Comparison of ENCODE assay signal across 20 mouse cellular contexts in the genomic region with DNA sequence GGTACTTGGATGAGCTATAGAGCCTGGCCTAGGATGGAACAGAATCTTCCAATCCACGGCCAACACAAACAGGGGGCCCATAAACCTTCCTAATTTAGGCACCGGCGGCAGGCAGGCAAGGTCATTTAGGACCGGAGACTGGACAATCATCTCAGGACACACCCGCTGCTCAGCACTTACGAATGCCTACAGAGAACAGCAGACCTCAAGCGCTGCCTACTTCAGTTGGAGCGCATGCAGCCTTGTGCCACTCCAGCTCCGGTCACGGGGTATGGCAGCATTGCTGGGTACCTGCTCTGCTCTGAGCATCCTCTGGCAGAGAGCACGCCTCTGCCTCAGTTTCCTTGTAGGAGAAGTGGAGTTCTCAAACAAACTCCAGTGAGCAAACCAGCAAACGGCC. TPM values are rescaled to one million over a fixed set of nuclear protein-coding genes. Genes with fewer than 3 reads are reported as not detected.
DNase-seq lines count a peak whose midpoint lies in the region; ATAC-seq and TF ChIP-seq lines count a peak whose summit lies in the region.
"Had no signal": no experiment of that assay in that cellular context is flagged by ENCODE, and none has a peak within 500 bp of the region (broad histone marks: within the 10 kb centered on the region; RNA-seq: fewer than 3 reads in every experiment).

No protein-coding gene starts in this region.

- no peaks in the 10 kb centered on the region for H3K79me2 ChIP-seq in heart, adult 2 months (replicated peaks; ENCODE audit: control insufficient read depth, insufficient read depth, low read length)

- peaks cover 4% of the 10 kb centered on the region; the same call in 1 of the 2 replicates for H3K4me1 ChIP-seq in heart, adult 2 months (ENCODE audit: control insufficient read depth, insufficient read depth, low read length)
- H3K4me1 ChIP-seq in heart, embryonic 13.5 days: peaks cover 66% of the 10 kb centered on the region
- peaks cover 46% of the 10 kb centered on the region for H3K4me1 ChIP-seq in heart, postnatal 0 days (ENCODE audit: control insufficient read depth, insufficient read depth)

- intact Hi-C loops in heart, adult 2 months (cut with DNase I): loop anchor here (2.0 kb wide), 1 partner anchor 23 kb away; no protein-coding TSS in a partner anchor
- intact Hi-C loops in heart, postnatal 14 days (cut with DNase I): no loop called here

- 59% methylated on average over 12 of the region's 12 CpGs for WGBS in heart, adult 2 months
- WGBS in heart, embryonic 13.5 days: 53% methylated on average over 12 of the region's 12 CpGs
- WGBS in heart, postnatal 0 days: 39% methylated on average over 12 of the region's 12 CpGs

- H3K9me3 ChIP-seq in heart, embryonic 13.5 days: no peaks in the 10 kb centered on the region
- no peaks in the 10 kb centered on the region for H3K9me3 ChIP-seq in heart, postnatal 0 days (replicated peaks; ENCODE audit: control insufficient read depth, low read length)
- H3K9me3 ChIP-seq: embryonic facial prominence, embryonic 15.5 days; forebrain, embryonic 10.5 days; hindbrain, embryonic 10.5 days had no signal

- no peak overlapping the region for H3K4me3 ChIP-seq in heart, adult 2 months
- H3K4me3 ChIP-seq in heart, embryonic 13.5 days: no peak overlapping the region
- no peak overlapping the region for H3K4me3 ChIP-seq in heart, postnatal 0 days (ENCODE audit: low read depth, low read length)
- H3K4me3 ChIP-seq: embryonic facial prominence, embryonic 15.5 days; erythroblast, embryonic 14.5 days; forebrain, embryonic 10.5 days; hindbrain, embryonic 10.5 days had no signal

- no peak for ATAC-seq in heart, embryonic 13.5 days (ENCODE audit: extremely low read depth, insufficient number of reproducible peaks, low FRiP score, low TSS enrichment)
- peak; percentile 40; the same call in 1 of the 2 replicates for ATAC-seq in heart, postnatal 0 days (ENCODE audit: insufficient read depth, low read depth)
- ATAC-seq: forebrain, embryonic 14.5 days; intestine, embryonic 16.5 days had no signal

- no peaks in the 10 kb centered on the region for H3K36me3 ChIP-seq in heart, adult 2 months (ENCODE audit: control insufficient read depth, insufficient read depth, low read length)
- H3K36me3 ChIP-seq in heart, embryonic 13.5 days: peaks cover 27% of the 10 kb centered on the region
- H3K36me3 ChIP-seq in heart, postnatal 0 days (replicated peaks; ENCODE audit: control insufficient read depth, insufficient read depth, low read length): peaks cover 35% of the 10 kb centered on the region
- H3K36me3 ChIP-seq: embryonic facial prominence, embryonic 15.5 days; forebrain, embryonic 10.5 days; hindbrain, embryonic 10.5 days had no signal

- no peak overlapping the region for H3K9ac ChIP-seq in heart, adult 2 months (ENCODE audit: low read depth, low read length)
- H3K9ac ChIP-seq in heart, embryonic 13.5 days: peak overlapping the region; percentile 45
- H3K9ac ChIP-seq in heart, postnatal 0 days (replicated peaks; ENCODE audit: low read depth, low read length): no peak overlapping the region
- H3K9ac ChIP-seq: embryonic facial prominence, embryonic 15.5 days; hindbrain, embryonic 14.5 days had no signal

- TF ChIP-seq CTCF in heart, adult 2 months (IDR thresholded peaks at IDR 0.05): no peak
- TF ChIP-seq CTCF in heart, postnatal 0 days (IDR thresholded peaks at IDR 0.05; ENCODE audit: low read depth): no peak

- no peak for TF ChIP-seq POLR2A in heart, adult 2 months (IDR thresholded peaks at IDR 0.05; ENCODE audit: insufficient read depth, low read depth, low read length)

- H3K4me2 ChIP-seq in heart, embryonic 13.5 days: no peak overlapping the region
- no peak overlapping the region for H3K4me2 ChIP-seq in heart, postnatal 0 days (ENCODE audit: low read depth, low read length)
- H3K4me2 ChIP-seq: embryonic facial prominence, embryonic 15.5 days; hindbrain, embryonic 14.5 days had no signal

- H3K27ac ChIP-seq in heart, adult 2 months: peak overlapping the region; percentile 81
- H3K27ac ChIP-seq in heart, embryonic 13.5 days (replicated peaks): peak overlapping the region; percentile 88
- H3K27ac ChIP-seq in heart, postnatal 0 days (ENCODE audit: low read depth): peak overlapping the region; percentile 66
- H3K27ac ChIP-seq: embryonic facial prominence, embryonic 15.5 days; forebrain, embryonic 10.5 days; hindbrain, embryonic 10.5 days; hindbrain, embryonic 14.5 days had no signal

- peak in 1 of 2 experiments; percentile 59 for DNase-seq in heart, adult 2 months
- DNase-seq in heart, postnatal 14 days: no peak
- DNase-seq in heart, adult 9 months (ENCODE audit: low spot score in 2 of 2): no peak
- DNase-seq in heart, postnatal 0 days (ENCODE audit: low spot score): no peak
- DNase-seq in kidney, postnatal 25 days: no peak
- no peak for DNase-seq in thymus, postnatal 14 days
- DNase-seq: adrenal gland, adult 2 months; adrenal gland, postnatal 25 days; cerebellum, adult 18-20 months; cerebellum, adult 9-11 months; embryo, embryonic 11 days; kidney, adult 2 months had no signal

- H3K27me3 ChIP-seq in heart, adult 2 months (ENCODE audit: control insufficient read depth, insufficient read depth, low read length): no peaks in the 10 kb centered on the region
- H3K27me3 ChIP-seq in heart, embryonic 13.5 days (replicated peaks): no peaks in the 10 kb centered on the region; the same call in 1 of the 2 replicates
- H3K27me3 ChIP-seq in heart, postnatal 0 days (ENCODE audit: control insufficient read depth, insufficient read depth, low read length): no peaks in the 10 kb centered on the region

- peak; percentile 86 for TF ChIP-seq EP300 in heart, adult 2 months (IDR thresholded peaks at IDR 0.05; ENCODE audit: insufficient read depth, low read depth, low read length)
- no peak for TF ChIP-seq EP300 in heart, postnatal 0 days (IDR thresholded peaks at IDR 0.05; ENCODE audit: low read depth)

RNA-seq across cellular contexts. Expression of a gene that starts 24.2 kb away (rescaled TPM):
- total RNA-seq in heart, adult 2 months (2021): 100 to 1,000 TPM; 587 to 599 TPM
- polyA plus RNA-seq in heart, adult 2 months (2012; rRNA removed): 371 and 464 TPM in 2 replicates
- 100 to 1,000 TPM; 380 to 433 TPM for total RNA-seq in heart, postnatal 14 days (2021)
- 170 and 207 TPM in 2 replicates for polyA plus RNA-seq in heart, embryonic 13.5 days (2015; fragmentation: Nextera tagmentation; extraction: Ambion mirVana)
- total RNA-seq in heart, postnatal 0 days (2014; rRNA removed; ENCODE audit: low replicate concordance): 252 and 255 TPM in 2 replicates
- 317 and 337 TPM in 2 replicates for polyA plus RNA-seq in heart, postnatal 0 days (2015; fragmentation: Nextera tagmentation; extraction: Ambion mirVana)
- polyA plus RNA-seq: erythroblast, embryonic 14.5 days; forebrain, embryonic 10.5 days; forebrain, embryonic 14.5 days; hindbrain, embryonic 14.5 days had no signal

RNA-seq across cellular contexts. Expression of a gene that starts 29.4 kb away (rescaled TPM):
- total RNA-seq in heart, adult 2 months (2021): 1 to 10 TPM; 3.9 to 5.1 TPM
- polyA plus RNA-seq in heart, adult 2 months (2012; rRNA removed): 3.8 and 5.6 TPM in 2 replicates
- 1 to 10 TPM; 2.8 to 2.9 TPM for total RNA-seq in heart, postnatal 14 days (2021)
- polyA plus RNA-seq in heart, embryonic 13.5 days (2015; fragmentation: Nextera tagmentation; extraction: Ambion mirVana): 17.1 and 19.9 TPM in 2 replicates
- 4.4 and 9.9 TPM in 2 replicates for total RNA-seq in heart, postnatal 0 days (2014; rRNA removed; ENCODE audit: low replicate concordance)
- 10.0 and 11.9 TPM in 2 replicates for polyA plus RNA-seq in heart, postnatal 0 days (2015; fragmentation: Nextera tagmentation; extraction: Ambion mirVana)

RNA-seq across cellular contexts. Expression of a gene that starts 58.1 kb away (rescaled TPM):
- 10 to 100 TPM; 63.1 to 64.6 TPM for total RNA-seq in heart, adult 2 months (2021)
- polyA plus RNA-seq in heart, adult 2 months (2012; rRNA removed): 52.1 and 74.2 TPM in 2 replicates
- 10 to 100 TPM; 45.7 to 51.6 TPM for total RNA-seq in heart, postnatal 14 days (2021)
- polyA plus RNA-seq in heart, embryonic 13.5 days (2015; fragmentation: Nextera tagmentation; extraction: Ambion mirVana): 24.6 and 26.7 TPM in 2 replicates
- total RNA-seq in heart, postnatal 0 days (2014; rRNA removed; ENCODE audit: low replicate concordance): 31.8 and 37.7 TPM in 2 replicates
- polyA plus RNA-seq in heart, postnatal 0 days (2015; fragmentation: Nextera tagmentation; extraction: Ambion mirVana): 27.8 and 30.5 TPM in 2 replicates

RNA-seq across cellular contexts. Expression of a gene that starts 58.2 kb away (rescaled TPM):
- total RNA-seq in heart, adult 2 months (2021): 10 to 100 TPM; 24.4 to 29.4 TPM
- polyA plus RNA-seq in heart, adult 2 months (2012; rRNA removed): 29.1 and 30.0 TPM in 2 replicates
- 10 to 100 TPM; 22.0 to 26.6 TPM for total RNA-seq in heart, postnatal 14 days (2021)
- 32.2 and 36.0 TPM in 2 replicates for polyA plus RNA-seq in heart, embryonic 13.5 days (2015; fragmentation: Nextera tagmentation; extraction: Ambion mirVana)
- 9.0 and 10.8 TPM in 2 replicates for total RNA-seq in heart, postnatal 0 days (2014; rRNA removed; ENCODE audit: low replicate concordance)
- 16.7 and 18.3 TPM in 2 replicates for polyA plus RNA-seq in heart, postnatal 0 days (2015; fragmentation: Nextera tagmentation; extraction: Ambion mirVana)
